ENCODE assay signal across 8 mouse cellular contexts in genomic region chr5:136402622-136403564, GRCm38 (mm10).
A peak's percentile ranks its signal among the peaks of the same experiment; 100 is the strongest.
DNase-seq lines count a peak whose midpoint lies in the region; ATAC-seq and TF ChIP-seq lines count a peak whose summit lies in the region.
"Had no signal": no experiment of that assay in that cellular context is flagged by ENCODE, and none has a peak within 500 bp of the region (broad histone marks: within the 10 kb centered on the region; RNA-seq: fewer than 3 reads in every experiment).

No protein-coding gene starts in this region.

- 43% methylated on average over 15 of the region's 15 CpGs for WGBS in kidney, postnatal 0 days
- 45% methylated on average over 15 of the region's 15 CpGs for WGBS in embryonic facial prominence, embryonic 12.5 days
- 84% methylated on average over 15 of the region's 15 CpGs for WGBS in midbrain, embryonic 14.5 days

- DNase-seq in kidney, postnatal 0 days (ENCODE audit: low spot score) = no peak
- DNase-seq in kidney, adult 11 months = no peak
- DNase-seq in midbrain, embryonic 14.5 days = no peak
- DNase-seq in left cerebral cortex, adult 8-10 months (ENCODE audit: low spot score in 2 of 2) = no peak
- no peak for DNase-seq in adrenal gland, postnatal 14 days
- DNase-seq: cerebellum, adult 9-10 months had no signal

- ATAC-seq in kidney, postnatal 0 days (replicated peaks; ENCODE audit: low FRiP score, low read depth) = no peak; the same call in 1 of the 2 replicates
- no peak for ATAC-seq in embryonic facial prominence, embryonic 12.5 days (ENCODE audit: insufficient number of reproducible peaks, insufficient read depth, low FRiP score, low TSS enrichment)
- peak; percentile 70 for ATAC-seq in granulocyte monocyte progenitor cell, adult 5-6 weeks (replicated peaks; ENCODE audit: poor library complexity, severe bottlenecking)
- ATAC-seq in midbrain, embryonic 14.5 days (ENCODE audit: low FRiP score, low TSS enrichment) = no peak

- no peak overlapping the region for H3K9ac ChIP-seq in kidney, postnatal 0 days (ENCODE audit: low read depth, low read length)
- no peak overlapping the region for H3K9ac ChIP-seq in embryonic facial prominence, embryonic 12.5 days
- H3K9ac ChIP-seq in midbrain, embryonic 14.5 days (replicated peaks; ENCODE audit: low read length) = no peak overlapping the region

- peaks cover 12% of the 10 kb centered on the region for H3K4me1 ChIP-seq in kidney, postnatal 0 days (replicated peaks; ENCODE audit: insufficient read depth, low read length)
- H3K4me1 ChIP-seq in embryonic facial prominence, embryonic 12.5 days = peaks cover 14% of the 10 kb centered on the region
- H3K4me1 ChIP-seq in midbrain, embryonic 14.5 days (ENCODE audit: control insufficient read depth, insufficient read depth, low read length) = 0 out of 2 replicates have a peak, but pooled peaks cover 9% of the 10 kb centered on the region

- no peak overlapping the region for H3K4me3 ChIP-seq in kidney, postnatal 0 days (replicated peaks; ENCODE audit: low read depth, low read length)
- no peak overlapping the region for H3K4me3 ChIP-seq in embryonic facial prominence, embryonic 12.5 days
- H3K4me3 ChIP-seq in midbrain, embryonic 14.5 days (replicated peaks; ENCODE audit: low read depth, low read length) = no peak overlapping the region

- H3K27ac ChIP-seq in kidney, postnatal 0 days = 0 out of 2 replicates have a peak overlapping the region, but pooled peaks have one; percentile 57
- H3K27ac ChIP-seq in embryonic facial prominence, embryonic 12.5 days = peak overlapping the region; percentile 62
- peak overlapping the region; percentile 41 for H3K27ac ChIP-seq in midbrain, embryonic 14.5 days (replicated peaks; ENCODE audit: low read depth, low read length)

- H3K9me3 ChIP-seq in kidney, postnatal 0 days (replicated peaks; ENCODE audit: low read length) = no peaks in the 10 kb centered on the region
- 0 out of 2 replicates have a peak, but pooled peaks cover 5% of the 10 kb centered on the region for H3K9me3 ChIP-seq in embryonic facial prominence, embryonic 12.5 days
- no peaks in the 10 kb centered on the region for H3K9me3 ChIP-seq in midbrain, embryonic 14.5 days (ENCODE audit: control insufficient read depth, low read length)

- H3K36me3 ChIP-seq in kidney, postnatal 0 days (ENCODE audit: insufficient read depth, low read length) = 0 out of 2 replicates have a peak, but pooled peaks cover 10% of the 10 kb centered on the region
- H3K36me3 ChIP-seq in embryonic facial prominence, embryonic 12.5 days = peaks cover 6% of the 10 kb centered on the region
- H3K36me3 ChIP-seq in midbrain, embryonic 14.5 days (ENCODE audit: control insufficient read depth, insufficient read depth, low read length) = peaks cover 11% of the 10 kb centered on the region; the same call in 1 of the 2 replicates

- no peaks in the 10 kb centered on the region for H3K27me3 ChIP-seq in kidney, postnatal 0 days (ENCODE audit: insufficient read depth, low read length)
- peaks cover 16% of the 10 kb centered on the region for H3K27me3 ChIP-seq in embryonic facial prominence, embryonic 12.5 days
- no peaks in the 10 kb centered on the region for H3K27me3 ChIP-seq in midbrain, embryonic 14.5 days (ENCODE audit: control insufficient read depth, insufficient read depth, low read length)

- H3K4me2 ChIP-seq in kidney, postnatal 0 days (ENCODE audit: low read length) = peak overlapping the region; percentile 45
- H3K4me2 ChIP-seq in embryonic facial prominence, embryonic 12.5 days (replicated peaks) = peak overlapping the region; percentile 22
- H3K4me2 ChIP-seq in midbrain, embryonic 14.5 days (ENCODE audit: low read length) = peak overlapping the region; percentile 34

- TF ChIP-seq CTCF in kidney, postnatal 0 days (IDR thresholded peaks at IDR 0.05; ENCODE audit: low read depth) = no peak
